In genomic region chr7:39484384-39484783, GRCm38 (mm10) we compare ENCODE assay signal across 12 mouse cellular contexts. TPM values are rescaled to one million over a fixed set of nuclear protein-coding genes. Genes with fewer than 3 reads are reported as not detected.
DNase-seq lines count a peak whose midpoint lies in the region; ATAC-seq and TF ChIP-seq lines count a peak whose summit lies in the region.
"Had no signal": no experiment of that assay in that cellular context is flagged by ENCODE, and none has a peak within 500 bp of the region (broad histone marks: within the 10 kb centered on the region; RNA-seq: fewer than 3 reads in every experiment).

No protein-coding gene starts in this region.

- no peak overlapping the region for H3K4me3 ChIP-seq in hindbrain, postnatal 0 days (ENCODE audit: low read length)
- H3K4me3 ChIP-seq in hindbrain, embryonic 16.5 days (ENCODE audit: low read length), result no peak overlapping the region
- no peak overlapping the region for H3K4me3 ChIP-seq in lung, postnatal 0 days (ENCODE audit: low read depth, low read length)
- H3K4me3 ChIP-seq in ES-E14 (ENCODE audit: insufficient read depth in 1 of 2, low read depth in 1 of 2, low read length in 2 of 2, poor library complexity in 1 of 2, severe bottlenecking in 1 of 2), result no peak overlapping the region
- H3K4me3 ChIP-seq: heart, embryonic 13.5 days; hindbrain, embryonic 12.5 days; kidney, embryonic 15.5 days had no signal

- no peaks in the 10 kb centered on the region for H3K27me3 ChIP-seq in hindbrain, postnatal 0 days (ENCODE audit: insufficient read depth, low read length)
- H3K27me3 ChIP-seq in hindbrain, embryonic 16.5 days (replicated peaks; ENCODE audit: control insufficient read depth, insufficient read depth, low read length), result no peaks in the 10 kb centered on the region
- H3K27me3 ChIP-seq in lung, postnatal 0 days (replicated peaks; ENCODE audit: insufficient read depth, low read length), result no peaks in the 10 kb centered on the region
- H3K27me3 ChIP-seq: heart, embryonic 13.5 days; hindbrain, embryonic 12.5 days; kidney, embryonic 15.5 days had no signal

- WGBS in hindbrain, postnatal 0 days, result 52% methylated on average over 6 of the region's 6 CpGs
- WGBS in hindbrain, embryonic 16.5 days, result 54% methylated on average over 6 of the region's 6 CpGs
- 39% methylated on average over 6 of the region's 6 CpGs for WGBS in lung, postnatal 0 days

- peak; percentile 47 for TF ChIP-seq CTCF in hindbrain, postnatal 0 days (IDR thresholded peaks at IDR 0.05; ENCODE audit: low read depth)
- TF ChIP-seq CTCF in lung, postnatal 0 days (IDR thresholded peaks at IDR 0.05), result peak; percentile 44

- in situ Hi-C loops in ES-E14 (cut with MboI; ENCODE audit: low sequenced_read_pairs in 2 of 2, unreplicated experiment in 2 of 2), result no loop called here

- H3K9me3 ChIP-seq in hindbrain, postnatal 0 days (ENCODE audit: low read length), result no peaks in the 10 kb centered on the region
- H3K9me3 ChIP-seq in hindbrain, embryonic 16.5 days (ENCODE audit: control insufficient read depth, low read length), result no peaks in the 10 kb centered on the region
- H3K9me3 ChIP-seq in lung, postnatal 0 days (ENCODE audit: low read length), result no peaks in the 10 kb centered on the region
- no peaks in the 10 kb centered on the region for H3K9me3 ChIP-seq in ES-E14 (ENCODE audit: control insufficient read depth, insufficient read depth, low read depth, low read length)
- H3K9me3 ChIP-seq: heart, embryonic 13.5 days; hindbrain, embryonic 12.5 days; kidney, embryonic 15.5 days had no signal

- H3K4me1 ChIP-seq in hindbrain, postnatal 0 days (ENCODE audit: insufficient read depth, low read length), result no peaks in the 10 kb centered on the region
- no peaks in the 10 kb centered on the region for H3K4me1 ChIP-seq in hindbrain, embryonic 16.5 days (ENCODE audit: control insufficient read depth, insufficient read depth, low read depth, low read length)
- H3K4me1 ChIP-seq in lung, postnatal 0 days (ENCODE audit: insufficient read depth, low read depth, low read length), result no peaks in the 10 kb centered on the region
- no peaks in the 10 kb centered on the region for H3K4me1 ChIP-seq in ES-E14 (ENCODE audit: control insufficient read depth in 2 of 2, insufficient read depth in 2 of 2, low read length in 2 of 2, poor library complexity in 1 of 2)

- no peaks in the 10 kb centered on the region for H3K36me3 ChIP-seq in hindbrain, postnatal 0 days (ENCODE audit: insufficient read depth, low read length)
- H3K36me3 ChIP-seq in hindbrain, embryonic 16.5 days (ENCODE audit: control insufficient read depth, insufficient read depth, low read length), result peaks cover 3% of the 10 kb centered on the region; the same call in 1 of the 2 replicates
- H3K36me3 ChIP-seq in lung, postnatal 0 days (ENCODE audit: insufficient read depth, low read length), result no peaks in the 10 kb centered on the region
- no peaks in the 10 kb centered on the region for H3K36me3 ChIP-seq in ES-E14 (ENCODE audit: control insufficient read depth, insufficient read depth, low read length, poor library complexity, severe bottlenecking)
- H3K36me3 ChIP-seq: heart, embryonic 13.5 days; hindbrain, embryonic 12.5 days; kidney, embryonic 15.5 days had no signal

- no peak for TF ChIP-seq EP300 in lung, postnatal 0 days (IDR thresholded peaks at IDR 0.05)

- DNase-seq in hindbrain, postnatal 0 days (ENCODE audit: low spot score), result peak; percentile 36
- DNase-seq in lung, postnatal 0 days (ENCODE audit: low spot score), result no peak
- DNase-seq in lung, postnatal 14 days, result no peak
- no peak for DNase-seq in ES-E14 (ENCODE audit: low read depth, low spot score)
- DNase-seq in induced T-regulatory cell, adult 2 months (ENCODE audit: low read depth), result peak; percentile 3
- DNase-seq in heart, adult 8-10 months (ENCODE audit: low spot score), result no peak
- DNase-seq: cerebellum, adult 18-20 months had no signal

- no peak overlapping the region for H3K9ac ChIP-seq in hindbrain, postnatal 0 days (replicated peaks; ENCODE audit: low read length)
- no peak overlapping the region for H3K9ac ChIP-seq in hindbrain, embryonic 16.5 days (ENCODE audit: low read depth, low read length)
- H3K9ac ChIP-seq in lung, postnatal 0 days (replicated peaks; ENCODE audit: low read depth), result no peak overlapping the region
- no peak overlapping the region for H3K9ac ChIP-seq in ES-E14 (ENCODE audit: insufficient read depth, low read depth, low read length, poor library complexity, severe bottlenecking)
- H3K9ac ChIP-seq: heart, embryonic 13.5 days; hindbrain, embryonic 12.5 days; kidney, embryonic 15.5 days had no signal

- no peak overlapping the region for H3K27ac ChIP-seq in hindbrain, postnatal 0 days
- H3K27ac ChIP-seq in hindbrain, embryonic 16.5 days (ENCODE audit: low read depth, low read length), result no peak overlapping the region
- H3K27ac ChIP-seq in lung, postnatal 0 days (ENCODE audit: low read length), result no peak overlapping the region
- H3K27ac ChIP-seq in ES-E14 (ENCODE audit: insufficient read depth, low read depth, low read length, poor library complexity, severe bottlenecking), result no peak overlapping the region
- H3K27ac ChIP-seq: heart, embryonic 13.5 days; hindbrain, embryonic 12.5 days; kidney, embryonic 15.5 days had no signal

- ATAC-seq in hindbrain, postnatal 0 days, result no peak
- no peak for ATAC-seq in hindbrain, embryonic 16.5 days
- no peak for ATAC-seq in lung, postnatal 0 days
- no peak for ATAC-seq in erythroblast, adult 5-6 weeks (replicated peaks; ENCODE audit: low FRiP score, poor library complexity, severe bottlenecking)

- no peak overlapping the region for H3K4me2 ChIP-seq in hindbrain, postnatal 0 days (ENCODE audit: low read depth, low read length)
- no peak overlapping the region for H3K4me2 ChIP-seq in hindbrain, embryonic 16.5 days (ENCODE audit: low read length)
- H3K4me2 ChIP-seq in lung, postnatal 0 days (replicated peaks; ENCODE audit: low read depth, low read length), result no peak overlapping the region
- H3K4me2 ChIP-seq: heart, embryonic 13.5 days; hindbrain, embryonic 12.5 days; kidney, embryonic 15.5 days had no signal

TF ChIP-seq in ES-E14, 5 proteins besides CTCF, POLR2A, EP300 and RAD21:
- TF ChIP-seq CHD2 (IDR thresholded peaks at IDR 0.05; ENCODE audit: low read depth, low read length) (no peak), HCFC1 (IDR thresholded peaks at IDR 0.05; ENCODE audit: borderline replicate concordance, insufficient read depth, low read length) (no peak), ZC3H11A (IDR thresholded peaks at IDR 0.05; ENCODE audit: borderline replicate concordance, low read depth, low read length) (0 out of 2 replicates have a peak, but pooled peaks have one; percentile 30), MAFK (IDR thresholded peaks at IDR 0.05; ENCODE audit: insufficient read depth, low read depth, low read length) (no peak), ZNF384 (IDR thresholded peaks at IDR 0.05; ENCODE audit: low read depth, low read length) (peak; percentile 86)
TF ChIP-seq in ES-E14: peak in this region for 2.

RNA-seq across cellular contexts. Expression of gene Zfp619, which starts 33.2 kb away (rescaled TPM):
- 3.7 TPM in 2 replicates for total RNA-seq in hindbrain, postnatal 0 days (2014; rRNA removed)
- polyA plus RNA-seq in hindbrain, postnatal 0 days (2015; fragmentation: Nextera tagmentation; extraction: Ambion mirVana), result 1.2 and 1.4 TPM in 2 replicates
- 2.2 and 2.9 TPM in 2 replicates for polyA plus RNA-seq in hindbrain, embryonic 16.5 days (2015; fragmentation: Nextera tagmentation; extraction: Ambion mirVana)
- 0.81 and 0.91 TPM in 2 replicates for polyA plus RNA-seq in lung, postnatal 0 days (2015; fragmentation: Nextera tagmentation; extraction: Ambion mirVana)
- 3.7 and 4.2 TPM in 2 replicates for total RNA-seq in ES-E14 (2012; rRNA removed)
- total RNA-seq in erythroblast, adult 5-6 weeks (2015; ENCODE audit: low replicate concordance), result 0.42 and 0.58 TPM in 2 replicates
- 0.98 and 1.3 TPM in 2 replicates for total RNA-seq in erythroblast, adult 5-6 weeks (2017; ENCODE audit: low replicate concordance)
- total RNA-seq in heart, adult 8-10 months (2022), result 1 to 10 TPM; 1.7 to 1.9 (median 1.7) TPM

Comparison
In these comparisons a context has a peak if more than half of its experiments do, and no peak if none do; other contexts are left out.
1. DNase-seq: peak in hindbrain, postnatal 0 days (single experiment) and induced T-regulatory cell, adult 2 months (single experiment); none in lung, postnatal 0 days (single experiment), lung, postnatal 14 days (single experiment), ES-E14 (single experiment) and heart, adult 8-10 months (single experiment).